Mouse (Mus musculus) cerebellum, adult 2 months (tissue): ENCODE data around the gene Mpped2.

Experiments used
- CTCF ChIP-seq: fragments of 200-500 bp; IDR thresholded peaks from 2 replicates; pipeline ENCODE4 v1.5.1; 2011; ENCODE audit warnings: low read depth, mild to moderate bottlenecking, control low read depth, low read length, moderate library complexity, borderline replicate concordance; ENCODE audit not compliant: insufficient read depth
- POLR2A ChIP-seq: fragments of 200-500 bp; IDR thresholded peaks from 2 replicates; pipeline ENCODE4 v1.6.1; 2011; ENCODE audit warnings: low read length, control low read depth, borderline replicate concordance; ENCODE audit not compliant: insufficient read depth

DNA sequence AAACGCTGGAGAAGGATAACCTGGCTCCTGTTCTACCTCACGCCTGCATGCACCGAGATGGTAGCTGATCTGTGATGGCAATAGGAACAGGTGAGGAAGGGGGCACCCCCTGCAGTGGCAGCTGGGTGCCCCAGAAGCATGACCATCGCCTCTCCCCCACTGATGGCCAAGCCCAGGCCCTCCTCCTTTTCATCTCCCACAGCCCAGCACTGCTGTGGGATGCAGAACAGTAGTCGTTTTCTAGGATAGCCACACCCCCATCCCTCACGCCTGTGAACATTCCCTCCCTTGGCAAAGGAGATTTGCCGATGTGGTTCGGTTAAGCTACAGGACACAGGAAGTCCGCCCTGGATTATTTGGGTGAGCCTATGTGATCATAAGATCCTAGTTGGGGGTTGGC is 151.1 kb downstream of the Mpped2 start:
- TF ChIP-seq POLR2A, result no peak
- no peak for TF ChIP-seq CTCF
